Mouse (Mus musculus): ENCODE measurements around the gene Armc8. TPM values are rescaled to one million over a fixed set of nuclear protein-coding genes. Genes with fewer than 3 reads are reported as not detected.
"Not testable (repeated sequence)": the region's sequence is repeated elsewhere in the genome, so short reads cannot be mapped to it uniquely, and the experiment has no call there.

The Armc8 gene
- 83.5 and 87.2 TPM in 2 replicates for polyA plus RNA-seq (2015; fragmentation: Nextera tagmentation; extraction: Ambion mirVana)

GRCm38 (mm10) chr9:99568347-99569070, at the start of gene Armc8:
Gene Armc8 (minus strand): TSS chr9:99568899.
- Histone ChIP-seq H3K9me3 (replicated peaks; ENCODE audit: control insufficient read depth, low read length, poor library complexity, severe bottlenecking) (no peaks in the 10 kb centered on the region), H3K36me3 (ENCODE audit: control insufficient read depth, insufficient read depth, low read length) (no peaks in the 10 kb centered on the region), H3K27me3 (ENCODE audit: control insufficient read depth, insufficient read depth, low read depth, low read length) (no peaks in the 10 kb centered on the region), H3K4me3 (ENCODE audit: low read depth, low read length) (peak within 1 kb of the TSS; percentile 82), H3K27ac (ENCODE audit: low read length) (peak within 1 kb of the TSS; percentile 95), H3K4me1 (ENCODE audit: control insufficient read depth, insufficient read depth, low read length) (peaks cover 24% of the 10 kb centered on the region), H3K9ac (ENCODE audit: low read depth, low read length) (peak within 1 kb of the TSS; percentile 82), H3K4me2 (ENCODE audit: low read length) (peak within 1 kb of the TSS; percentile 90)
- under 1% methylated on average over 60 of the region's 70 CpGs for WGBS
- ATAC-seq, result peak; percentile 96

DNA sequence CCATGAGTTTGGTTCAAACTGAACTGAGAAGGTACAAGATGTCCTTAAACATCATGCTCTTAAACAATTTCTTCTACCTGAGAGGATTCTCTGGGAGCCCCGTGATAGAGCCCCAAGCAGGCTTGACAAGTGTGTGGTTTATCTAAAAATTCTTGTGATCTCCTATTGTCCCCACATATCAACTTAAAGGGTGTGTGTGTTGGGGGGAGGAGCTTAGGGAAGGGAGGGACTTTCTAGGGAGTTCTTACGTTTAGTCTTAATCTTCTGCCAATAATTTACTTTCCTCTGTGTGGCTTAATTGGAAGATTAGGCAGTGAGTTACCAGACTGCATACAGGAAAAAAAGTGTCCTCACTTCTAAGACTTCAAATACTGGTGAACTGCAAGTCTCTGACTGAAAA, 43.5 kb upstream of the Armc8 start, which contains the start of gene A4gnt:
Gene A4gnt, plus strand, starts transcription at position 301 of the 400 bp plus-strand sequence.
- ATAC-seq, result no peak
- 48% methylated on average over 2 of the region's 2 CpGs for WGBS
- Histone ChIP-seq H3K27me3 (ENCODE audit: control insufficient read depth, insufficient read depth, low read depth, low read length) (no peaks in the 10 kb centered on the region), H3K4me1 (ENCODE audit: control insufficient read depth, insufficient read depth, low read length) (no peaks in the 10 kb centered on the region), H3K9me3 (replicated peaks; ENCODE audit: control insufficient read depth, low read length, poor library complexity, severe bottlenecking) (no peaks in the 10 kb centered on the region), H3K4me2 (ENCODE audit: low read length) (no peak within 1 kb of the TSS), H3K27ac (ENCODE audit: low read length) (no peak within 1 kb of the TSS), H3K36me3 (ENCODE audit: control insufficient read depth, insufficient read depth, low read length) (no peaks in the 10 kb centered on the region), H3K9ac (ENCODE audit: low read depth, low read length) (no peak within 1 kb of the TSS), H3K4me3 (ENCODE audit: low read depth, low read length) (no peak within 1 kb of the TSS)

GRCm38 (mm10) chr9:99603566-99603965, 34.9 kb upstream of the Armc8 start:
- WGBS, result 73% methylated on average over 2 of the region's 2 CpGs
- no peak overlapping the region for H3K4me2 ChIP-seq (ENCODE audit: low read length)
- H3K27ac ChIP-seq (ENCODE audit: low read length), result no peak overlapping the region
- no peaks in the 10 kb centered on the region; the same call in 1 of the 2 replicates for H3K9me3 ChIP-seq (replicated peaks; ENCODE audit: control insufficient read depth, low read length, poor library complexity, severe bottlenecking)
- H3K27me3 ChIP-seq (ENCODE audit: control insufficient read depth, insufficient read depth, low read depth, low read length), result no peaks in the 10 kb centered on the region
- H3K36me3 ChIP-seq (ENCODE audit: control insufficient read depth, insufficient read depth, low read length), result no peaks in the 10 kb centered on the region
- H3K4me3 ChIP-seq (ENCODE audit: low read depth, low read length), result no peak overlapping the region
- H3K9ac ChIP-seq (ENCODE audit: low read depth, low read length), result no peak overlapping the region
- ATAC-seq, result no peak
- H3K4me1 ChIP-seq (ENCODE audit: control insufficient read depth, insufficient read depth, low read length), result no peaks in the 10 kb centered on the region

DNA sequence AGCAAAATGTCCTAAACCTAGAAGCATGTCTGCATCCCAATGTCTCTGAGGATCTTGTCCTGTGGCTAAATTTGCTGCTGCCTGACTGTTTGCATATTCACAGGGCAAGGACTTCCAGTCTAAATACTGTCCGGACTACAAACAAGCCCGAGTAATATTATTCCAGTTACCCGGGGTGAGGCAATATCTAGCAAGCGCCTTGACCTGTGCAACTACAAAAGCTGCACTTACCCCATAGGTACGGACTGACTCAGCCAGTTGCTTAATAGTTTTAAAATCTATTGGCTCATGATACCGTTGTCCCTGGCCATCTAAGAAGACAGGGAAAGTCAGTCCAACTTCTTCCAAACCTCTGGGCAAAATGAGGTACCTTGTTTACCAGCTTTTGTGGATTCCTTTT, 30.4 kb upstream of the Armc8 start:
- not testable (repeated sequence) for H3K9ac ChIP-seq (ENCODE audit: low read depth, low read length); H3K36me3 ChIP-seq (ENCODE audit: control insufficient read depth, insufficient read depth, low read length); H3K4me1 ChIP-seq (ENCODE audit: control insufficient read depth, insufficient read depth, low read length); H3K4me3 ChIP-seq (ENCODE audit: low read depth, low read length); H3K27me3 ChIP-seq (ENCODE audit: control insufficient read depth, insufficient read depth, low read depth, low read length); H3K9me3 ChIP-seq (replicated peaks; ENCODE audit: control insufficient read depth, low read length, poor library complexity, severe bottlenecking); ATAC-seq; H3K4me2 ChIP-seq (ENCODE audit: low read length); H3K27ac ChIP-seq (ENCODE audit: low read length)
- 94% methylated on average over 6 of the region's 6 CpGs for WGBS

DNA sequence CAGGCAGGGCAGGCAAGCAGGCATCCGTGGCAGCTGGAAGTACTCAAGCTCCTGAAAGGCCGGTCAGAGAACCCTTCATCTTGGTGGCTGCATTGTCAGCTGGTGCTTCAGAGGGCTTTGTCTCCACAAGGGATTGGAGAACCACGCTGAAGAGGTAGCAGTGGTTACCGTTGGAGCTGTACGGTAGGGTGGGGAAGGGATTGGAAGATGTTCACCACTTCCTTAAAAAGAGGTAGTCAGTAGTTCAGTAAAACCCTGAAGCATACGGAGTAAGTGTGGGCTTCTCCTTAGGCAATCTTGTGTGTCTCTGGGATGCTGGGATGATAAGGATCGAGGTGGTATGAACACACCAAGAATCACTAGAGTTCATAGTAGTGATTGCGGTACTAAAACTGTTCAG, 22.4 kb upstream of the Armc8 start:
- Histone ChIP-seq H3K4me3 (ENCODE audit: low read depth, low read length) (no peak overlapping the region), H3K9me3 (replicated peaks; ENCODE audit: control insufficient read depth, low read length, poor library complexity, severe bottlenecking) (no peaks in the 10 kb centered on the region), H3K36me3 (ENCODE audit: control insufficient read depth, insufficient read depth, low read length) (no peaks in the 10 kb centered on the region), H3K27ac (ENCODE audit: low read length) (no peak overlapping the region), H3K27me3 (ENCODE audit: control insufficient read depth, insufficient read depth, low read depth, low read length) (no peaks in the 10 kb centered on the region), H3K4me1 (ENCODE audit: control insufficient read depth, insufficient read depth, low read length) (no peaks in the 10 kb centered on the region), H3K9ac (ENCODE audit: low read depth, low read length) (no peak overlapping the region), H3K4me2 (ENCODE audit: low read length) (no peak overlapping the region)
- 76% methylated on average over 8 of the region's 8 CpGs for WGBS
- no peak for ATAC-seq

DNA sequence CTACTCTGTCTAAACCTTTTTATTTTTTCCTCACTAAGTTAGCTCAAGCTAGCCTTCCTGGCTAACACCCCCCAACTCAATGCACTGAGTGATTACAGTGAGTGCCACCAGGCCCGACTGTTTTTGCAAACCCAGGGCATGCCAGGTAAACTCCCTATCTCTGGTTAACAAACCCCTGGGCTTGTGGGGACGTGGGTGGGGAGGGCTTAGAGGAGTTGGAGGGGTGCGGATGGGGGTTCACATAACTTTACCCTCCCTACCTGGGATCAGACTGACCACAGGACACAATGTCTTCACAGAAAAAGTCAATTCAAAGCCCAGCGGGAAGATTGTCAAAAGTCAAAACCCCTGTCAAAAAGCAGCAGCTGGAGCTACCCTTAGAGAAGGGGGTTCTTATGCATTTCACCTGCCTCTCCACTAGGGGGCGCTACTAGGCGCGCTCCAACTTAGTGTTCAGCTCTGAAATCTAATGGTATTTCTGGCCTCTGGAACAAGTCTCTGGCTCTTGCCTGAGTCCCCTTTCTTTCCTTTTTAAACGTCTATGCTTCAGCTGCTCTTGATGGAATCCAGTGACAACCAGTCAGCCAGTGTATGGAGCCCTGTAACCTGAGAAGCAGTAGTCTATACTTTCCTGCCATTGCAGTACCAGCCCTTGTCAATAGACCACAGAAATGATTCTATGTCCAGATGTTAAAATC, 19.0 kb upstream of the Armc8 start:
- H3K4me1 ChIP-seq (ENCODE audit: control insufficient read depth, insufficient read depth, low read length), result no peaks in the 10 kb centered on the region
- no peaks in the 10 kb centered on the region for H3K27me3 ChIP-seq (ENCODE audit: control insufficient read depth, insufficient read depth, low read depth, low read length)
- H3K9ac ChIP-seq (ENCODE audit: low read depth, low read length), result no peak overlapping the region
- H3K4me2 ChIP-seq (ENCODE audit: low read length), result no peak overlapping the region
- no peak overlapping the region for H3K4me3 ChIP-seq (ENCODE audit: low read depth, low read length)
- no peaks in the 10 kb centered on the region for H3K9me3 ChIP-seq (replicated peaks; ENCODE audit: control insufficient read depth, low read length, poor library complexity, severe bottlenecking)
- WGBS, result 28% methylated on average over 8 of the region's 8 CpGs
- ATAC-seq, result no peak
- peaks cover 13% of the 10 kb centered on the region for H3K36me3 ChIP-seq (ENCODE audit: control insufficient read depth, insufficient read depth, low read length)
- H3K27ac ChIP-seq (ENCODE audit: low read length), result no peak overlapping the region

GRCm38 (mm10) chr9:99580655-99581054, 12.0 kb upstream of the Armc8 start:
- Histone ChIP-seq H3K4me2 (ENCODE audit: low read length) (no peak overlapping the region), H3K36me3 (ENCODE audit: control insufficient read depth, insufficient read depth, low read length) (peaks cover 21% of the 10 kb centered on the region), H3K27me3 (ENCODE audit: control insufficient read depth, insufficient read depth, low read depth, low read length) (no peaks in the 10 kb centered on the region), H3K4me1 (ENCODE audit: control insufficient read depth, insufficient read depth, low read length) (peaks cover 15% of the 10 kb centered on the region), H3K27ac (ENCODE audit: low read length) (no peak overlapping the region), H3K9ac (ENCODE audit: low read depth, low read length) (no peak overlapping the region), H3K9me3 (replicated peaks; ENCODE audit: control insufficient read depth, low read length, poor library complexity, severe bottlenecking) (no peaks in the 10 kb centered on the region), H3K4me3 (ENCODE audit: low read depth, low read length) (no peak overlapping the region)
- 55% methylated on average over 2 of the region's 2 CpGs for WGBS
- ATAC-seq, result no peak

DNA sequence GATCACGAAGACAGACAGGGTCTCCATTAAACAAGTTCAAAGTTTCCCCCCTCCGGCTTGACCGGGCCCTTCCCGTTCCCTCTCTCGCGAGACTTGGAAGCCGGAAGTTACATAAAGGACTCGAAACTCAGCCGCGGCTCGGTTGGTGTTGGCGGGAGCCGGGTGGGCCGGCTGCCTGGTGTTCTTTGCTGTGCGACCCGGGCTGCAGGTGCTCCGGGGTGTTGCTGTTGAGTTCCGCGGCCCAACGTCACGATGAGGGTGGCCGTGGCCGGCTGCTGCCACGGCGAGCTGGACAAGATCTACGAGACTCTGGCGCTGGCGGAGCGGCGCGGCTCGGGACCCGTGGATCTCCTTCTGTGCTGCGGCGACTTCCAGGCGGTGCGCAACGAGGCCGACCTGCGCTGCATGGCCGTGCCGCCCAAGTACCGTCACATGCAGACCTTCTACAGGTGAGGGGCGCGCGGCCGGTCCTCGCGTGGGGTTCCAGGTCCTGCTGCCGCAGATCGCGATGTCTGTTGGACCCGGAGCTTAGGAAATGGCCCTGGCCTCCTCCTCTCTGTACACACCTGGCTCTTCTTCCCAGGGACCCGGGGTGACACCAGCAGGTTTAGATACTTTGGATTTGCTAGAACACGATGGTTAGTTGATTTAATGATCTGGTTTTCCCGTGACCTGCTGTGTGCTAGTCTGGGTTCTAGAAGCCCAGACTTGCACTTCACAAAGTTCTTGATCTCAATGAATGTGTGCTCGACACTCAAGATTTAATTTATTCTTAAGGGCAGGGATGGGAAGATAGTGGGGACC, 7.2 kb upstream of the Armc8 start, which contains the start of gene Dbr1:
Gene Dbr1, plus strand, starts transcription at position 123 of the 804 bp plus-strand sequence.
- Histone ChIP-seq H3K4me2 (ENCODE audit: low read length) (peak within 1 kb of the TSS; percentile 85), H3K27ac (ENCODE audit: low read length) (peak within 1 kb of the TSS; percentile 86), H3K36me3 (ENCODE audit: control insufficient read depth, insufficient read depth, low read length) (0 out of 2 replicates have a peak, but pooled peaks cover 2% of the 10 kb centered on the region), H3K4me3 (ENCODE audit: low read depth, low read length) (peak within 1 kb of the TSS; percentile 98), H3K9ac (ENCODE audit: low read depth, low read length) (peak within 1 kb of the TSS; percentile 94), H3K4me1 (ENCODE audit: control insufficient read depth, insufficient read depth, low read length) (peaks cover 15% of the 10 kb centered on the region), H3K9me3 (replicated peaks; ENCODE audit: control insufficient read depth, low read length, poor library complexity, severe bottlenecking) (no peaks in the 10 kb centered on the region), H3K27me3 (ENCODE audit: control insufficient read depth, insufficient read depth, low read depth, low read length) (no peaks in the 10 kb centered on the region)
- ATAC-seq, result peak; percentile 95
- WGBS, result under 1% methylated on average over 57 of the region's 57 CpGs
